Mouse (Mus musculus) left cerebral cortex, adult 11 months (tissue): ENCODE data around the gene Gm13691.
"Not testable (repeated sequence)": the region's sequence is repeated elsewhere in the genome, so short reads cannot be mapped to it uniquely, and the experiment has no call there.

Source experiments
- DNase-seq: peaks from one replicate; pipeline ENCODE4 v3.0.0; 2022; ENCODE audit warnings: low spot score

The Gm13691 gene

GRCm38 (mm10) chr2:83990253-83990652, at the start of gene Gm13691:
TSS of gene Gm13691 (plus strand) at chr2:83990553.
- DNase-seq = not testable (repeated sequence)

- peak; percentile 80 for DNase-seq
Observed at GRCm38 (mm10) chr2:83940931-83941361, 49.4 kb upstream of the Gm13691 start, which contains the start of gene Zswim2. TSS of gene Zswim2 (minus strand) at chr2:83941228.

DNA sequence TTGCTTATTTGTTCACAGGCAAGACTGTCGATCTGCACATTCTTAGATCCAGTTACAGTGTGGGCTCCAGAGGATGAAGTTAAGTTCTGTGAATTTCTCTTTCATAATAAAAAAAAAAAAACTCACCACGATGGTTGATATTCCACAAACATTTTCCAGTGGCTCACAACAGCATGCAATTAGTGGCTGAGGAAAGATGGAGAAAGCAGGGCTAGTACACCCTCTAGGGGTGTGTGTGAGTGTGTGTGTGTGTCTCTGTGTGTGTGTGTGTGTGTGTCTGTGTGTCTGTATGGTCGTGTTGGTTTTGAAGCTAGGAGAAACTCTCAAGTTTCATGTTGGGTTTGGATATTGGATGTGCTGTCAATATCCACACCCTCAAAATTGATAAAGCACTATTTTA, 49.0 kb upstream of the Gm13691 start:
- DNase-seq = no peak

DNA sequence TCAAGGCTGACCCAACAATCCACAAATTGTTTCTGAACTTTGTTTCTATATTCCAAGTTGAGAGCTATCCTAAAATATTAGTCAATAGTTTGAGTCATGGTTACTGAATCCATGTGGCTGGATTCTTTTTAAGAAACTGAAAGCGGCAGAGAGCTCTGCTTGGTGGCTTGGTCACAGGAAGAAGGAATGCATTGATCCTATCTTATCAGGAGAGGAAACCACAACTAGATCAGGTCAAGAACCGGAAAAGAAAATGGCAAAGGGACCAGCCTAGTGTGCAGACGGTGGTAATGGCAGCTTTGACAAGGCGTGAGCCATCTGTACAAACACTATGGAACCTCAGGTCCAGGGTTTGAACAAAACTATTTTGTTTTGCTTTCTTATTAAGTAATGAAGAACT, 48.6 kb upstream of the Gm13691 start:
- DNase-seq = no peak

DNA sequence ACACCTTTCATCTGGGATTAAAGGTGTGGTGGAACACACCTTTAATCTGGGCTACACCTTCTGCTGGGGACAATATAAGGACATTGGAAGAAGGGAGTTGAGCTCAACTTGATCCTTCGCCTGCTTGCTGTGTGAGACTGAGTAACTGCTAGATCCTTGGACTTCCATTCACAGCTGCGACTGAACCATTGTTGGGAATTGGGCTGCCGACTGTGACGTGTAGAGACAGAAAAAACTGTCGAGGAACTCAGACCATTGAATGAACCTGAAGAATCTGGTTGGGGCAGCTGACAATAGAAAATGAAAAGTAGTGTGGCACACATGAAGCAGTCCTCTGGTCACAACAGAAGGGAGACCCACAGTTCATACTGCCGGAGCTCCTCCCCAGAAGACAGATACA, 35.0 kb upstream of the Gm13691 start, which contains the start of gene Gm13698:
TSS of gene Gm13698 (plus strand) at position 301 of the 400 bp plus-strand sequence.
- not testable (repeated sequence) for DNase-seq

- not testable (repeated sequence) for DNase-seq
Observed at GRCm38 (mm10) chr2:83961203-83961602, 29.1 kb upstream of the Gm13691 start, which contains the start of gene Gm13693. TSS of gene Gm13693 (plus strand) at chr2:83961503.

- not testable (repeated sequence) for DNase-seq
Observed at GRCm38 (mm10) chr2:83967013-83967412, 23.3 kb upstream of the Gm13691 start, which contains the start of gene Gm13695. TSS of gene Gm13695 (plus strand) at chr2:83967313.

DNA sequence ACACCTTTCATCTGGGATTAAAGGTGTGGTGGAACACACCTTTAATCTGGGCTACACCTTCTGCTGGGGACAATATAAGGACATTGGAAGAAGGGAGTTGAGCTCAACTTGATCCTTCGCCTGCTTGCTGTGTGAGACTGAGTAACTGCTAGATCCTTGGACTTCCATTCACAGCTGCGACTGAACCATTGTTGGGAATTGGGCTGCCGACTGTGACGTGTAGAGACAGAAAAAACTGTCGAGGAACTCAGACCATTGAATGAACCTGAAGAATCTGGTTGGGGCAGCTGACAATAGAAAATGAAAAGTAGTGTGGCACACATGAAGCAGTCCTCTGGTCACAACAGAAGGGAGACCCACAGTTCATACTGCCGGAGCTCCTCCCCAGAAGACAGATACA, 17.5 kb upstream of the Gm13691 start, which contains the start of gene Gm13696:
TSS of gene Gm13696 (plus strand) at position 301 of the 400 bp plus-strand sequence.
- DNase-seq = not testable (repeated sequence)

DNA sequence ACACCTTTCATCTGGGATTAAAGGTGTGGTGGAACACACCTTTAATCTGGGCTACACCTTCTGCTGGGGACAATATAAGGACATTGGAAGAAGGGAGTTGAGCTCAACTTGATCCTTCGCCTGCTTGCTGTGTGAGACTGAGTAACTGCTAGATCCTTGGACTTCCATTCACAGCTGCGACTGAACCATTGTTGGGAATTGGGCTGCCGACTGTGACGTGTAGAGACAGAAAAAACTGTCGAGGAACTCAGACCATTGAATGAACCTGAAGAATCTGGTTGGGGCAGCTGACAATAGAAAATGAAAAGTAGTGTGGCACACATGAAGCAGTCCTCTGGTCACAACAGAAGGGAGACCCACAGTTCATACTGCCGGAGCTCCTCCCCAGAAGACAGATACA, 11.7 kb upstream of the Gm13691 start, which contains the start of gene Gm13694:
TSS of gene Gm13694 (plus strand) at position 301 of the 400 bp plus-strand sequence.
- DNase-seq = not testable (repeated sequence)

DNA sequence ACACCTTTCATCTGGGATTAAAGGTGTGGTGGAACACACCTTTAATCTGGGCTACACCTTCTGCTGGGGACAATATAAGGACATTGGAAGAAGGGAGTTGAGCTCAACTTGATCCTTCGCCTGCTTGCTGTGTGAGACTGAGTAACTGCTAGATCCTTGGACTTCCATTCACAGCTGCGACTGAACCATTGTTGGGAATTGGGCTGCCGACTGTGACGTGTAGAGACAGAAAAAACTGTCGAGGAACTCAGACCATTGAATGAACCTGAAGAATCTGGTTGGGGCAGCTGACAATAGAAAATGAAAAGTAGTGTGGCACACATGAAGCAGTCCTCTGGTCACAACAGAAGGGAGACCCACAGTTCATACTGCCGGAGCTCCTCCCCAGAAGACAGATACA, 5.9 kb upstream of the Gm13691 start, which contains the start of gene Gm13697:
TSS of gene Gm13697 (plus strand) at position 301 of the 400 bp plus-strand sequence.
- not testable (repeated sequence) for DNase-seq

DNA sequence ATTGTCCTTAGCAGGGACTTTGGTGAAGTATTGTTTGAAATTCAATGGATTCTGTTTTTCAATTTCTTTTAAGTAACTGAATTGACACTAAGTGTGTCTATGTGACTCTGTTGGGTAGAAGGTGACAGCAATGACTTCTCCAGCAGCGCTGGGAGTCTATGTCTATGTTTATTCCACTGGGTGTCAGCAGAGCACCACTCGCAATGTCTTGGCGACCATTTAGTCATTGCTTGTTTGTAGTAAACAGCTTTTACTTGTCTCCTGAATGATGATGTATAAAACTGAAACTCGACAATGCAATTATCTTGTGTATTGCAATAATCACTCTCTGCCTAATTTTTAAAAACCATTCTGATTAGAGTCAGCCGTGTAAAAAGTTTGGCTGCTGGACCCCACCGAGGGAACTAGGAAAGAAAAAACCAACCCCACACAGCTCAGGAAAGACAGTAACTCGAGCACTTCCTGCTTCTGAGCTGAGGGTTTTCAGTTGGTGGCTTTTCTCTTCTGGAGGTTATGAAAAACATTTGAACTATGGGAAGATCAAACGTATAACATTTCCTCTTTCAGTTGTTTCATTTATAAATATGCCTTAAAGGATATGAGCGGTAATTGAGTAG, 3.4 kb downstream of the Gm13691 start:
- not testable (repeated sequence) for DNase-seq

DNA sequence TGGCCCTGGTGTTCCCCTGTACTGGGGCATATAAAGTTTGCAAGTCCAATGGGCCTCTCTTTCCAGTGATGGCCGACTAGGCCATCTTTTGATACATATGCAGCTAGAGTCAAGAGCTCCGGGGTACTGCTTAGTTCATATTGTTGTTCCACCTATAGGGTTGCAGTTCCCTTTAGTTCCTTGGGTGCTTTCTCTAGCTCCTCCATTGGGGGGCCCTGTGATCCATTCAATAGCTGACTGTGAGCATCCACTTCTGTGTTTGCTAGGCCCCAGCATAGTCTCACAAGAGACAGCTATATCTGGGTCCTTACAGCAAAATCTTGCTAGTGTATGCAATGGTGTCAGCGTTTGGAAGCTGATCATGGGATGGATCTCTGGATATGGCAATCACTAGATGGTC, 4.2 kb downstream of the Gm13691 start:
- DNase-seq = not testable (repeated sequence)

DNA sequence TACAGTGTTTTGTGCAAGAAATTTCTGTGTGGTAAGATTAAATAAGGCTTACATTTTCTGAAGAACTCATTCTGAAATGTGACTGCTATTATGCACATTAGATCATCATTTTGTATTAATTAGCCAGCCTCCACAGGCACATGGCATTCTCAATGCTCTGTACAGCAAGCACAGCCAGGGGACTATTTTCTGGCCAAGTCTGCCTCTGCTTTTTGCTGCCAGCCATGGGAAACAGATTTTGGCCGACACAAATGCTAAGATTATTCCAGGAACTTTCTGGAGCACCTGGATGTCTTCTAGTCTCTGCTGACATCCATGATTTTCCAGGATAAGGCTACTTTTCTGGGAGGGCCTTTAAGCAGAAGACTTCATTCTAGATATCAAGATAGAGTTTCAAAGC, 18.6 kb downstream of the Gm13691 start:
- DNase-seq = no peak

GRCm38 (mm10) chr2:84009818-84010217, 19.5 kb downstream of the Gm13691 start:
- DNase-seq = no peak

- DNase-seq = no peak
Observed at GRCm38 (mm10) chr2:84014572-84014971, 24.2 kb downstream of the Gm13691 start.

DNA sequence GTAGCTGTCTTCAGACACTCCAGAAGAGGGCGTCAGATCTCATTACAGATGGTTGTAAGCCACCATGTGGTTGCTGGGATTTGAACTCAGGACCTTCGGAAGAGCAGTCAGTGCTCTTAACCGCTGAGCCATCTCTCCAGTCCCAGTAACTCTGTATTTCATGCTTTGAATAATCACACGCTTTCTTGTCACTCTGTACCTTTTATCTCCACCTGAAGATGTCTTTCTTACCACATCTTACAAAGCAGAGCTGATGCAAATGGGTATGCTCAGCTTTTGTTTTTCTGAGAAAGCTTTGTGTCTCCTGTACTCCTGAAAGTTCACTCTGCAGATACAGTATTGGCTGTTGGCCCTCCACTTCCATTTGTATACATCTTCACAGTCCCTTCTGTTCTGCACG, 25.9 kb downstream of the Gm13691 start:
- not testable (repeated sequence) for DNase-seq

DNA sequence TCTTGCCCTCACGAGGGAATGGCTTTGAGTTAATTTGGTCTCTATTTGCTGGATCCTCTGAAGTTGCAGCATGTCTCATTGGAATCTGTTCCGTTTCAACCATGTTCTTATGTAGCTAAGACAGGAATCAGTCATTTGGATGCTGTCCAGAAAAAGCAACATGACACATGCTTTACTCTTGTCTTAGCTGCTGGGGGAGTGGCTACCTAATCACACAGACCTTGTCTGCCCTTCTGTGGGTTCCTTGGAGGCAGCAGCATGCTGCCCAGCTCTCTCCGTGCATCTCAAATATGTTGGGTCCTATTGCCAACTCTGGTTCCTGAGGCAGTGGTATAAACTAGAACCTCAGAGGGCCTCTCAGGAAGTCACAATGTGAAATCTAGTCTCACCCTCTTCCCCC, 28.0 kb downstream of the Gm13691 start:
- DNase-seq = no peak

GRCm38 (mm10) chr2:84019519-84020305, 29.4 kb downstream of the Gm13691 start:
- DNase-seq = no peak

GRCm38 (mm10) chr2:84021930-84022329, 31.6 kb downstream of the Gm13691 start:
- DNase-seq = no peak

- peak; percentile 38 for DNase-seq
Observed at GRCm38 (mm10) chr2:84022905-84023304, 32.6 kb downstream of the Gm13691 start.

GRCm38 (mm10) chr2:84023319-84023718, 33.0 kb downstream of the Gm13691 start:
- DNase-seq = no peak

- DNase-seq = no peak
Observed at GRCm38 (mm10) chr2:84025217-84025616, 34.9 kb downstream of the Gm13691 start.

DNA sequence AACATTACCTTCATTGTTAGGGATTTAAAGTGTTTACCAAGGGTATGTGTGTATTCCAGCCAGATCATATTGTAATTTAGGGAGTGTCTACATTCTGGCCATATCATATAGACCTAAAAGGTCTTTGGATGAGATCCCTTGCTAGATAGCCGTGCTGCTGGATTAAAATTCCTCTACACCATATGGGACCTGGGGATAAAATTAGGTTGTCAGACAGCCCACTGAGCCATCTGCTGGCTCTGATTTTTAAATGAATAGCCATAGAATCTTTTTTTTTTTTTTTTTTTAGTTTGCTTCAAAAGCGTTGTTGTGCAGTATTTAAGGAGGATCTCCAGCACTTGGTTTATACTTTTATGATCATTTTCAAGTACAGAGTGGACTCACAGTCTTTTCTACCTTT, 42.2 kb downstream of the Gm13691 start:
- peak; percentile 19 for DNase-seq
